Mouse (Mus musculus) liver, adult 2 months (tissue): ENCODE measurements around the gene Ms4a18. TPM values are rescaled to one million over a fixed set of nuclear protein-coding genes. Genes with fewer than 3 reads are reported as not detected.

Source experiments
- DNase-seq: peaks from one replicate; pipeline ENCODE4 v3.0.0-alpha.2; 2011; ENCODE audit warnings: low read depth, low spot score; ENCODE audit errors: extremely low read depth
- H3K27ac ChIP-seq: fragments of 200-500 bp; replicated peaks from 2 replicates; pipeline ENCODE4 v1.5.1; 2012; ENCODE audit warnings: low read depth, mild to moderate bottlenecking, control low read depth, inconsistent platforms, low read length; ENCODE audit not compliant: insufficient read depth
- H3K27me3 ChIP-seq: fragments of 200-500 bp; 2 replicates; pipeline ENCODE4 v1.6.1; 2012; ENCODE audit warnings: mild to moderate bottlenecking, moderate library complexity, low read length, inconsistent platforms; ENCODE audit not compliant: control insufficient read depth, insufficient read depth
- H3K36me3 ChIP-seq: fragments of 200-500 bp; 2 replicates; pipeline ENCODE4 v1.6.1; 2012; ENCODE audit warnings: low read length, inconsistent platforms; ENCODE audit not compliant: control insufficient read depth, insufficient read depth
- H3K4me1 ChIP-seq: fragments of 200-500 bp; 2 replicates; pipeline ENCODE4 v1.6.1; 2011; ENCODE audit warnings: low read length; ENCODE audit not compliant: control insufficient read depth, insufficient read depth
- H3K4me3 ChIP-seq: fragments of 200-500 bp; 2 replicates; pipeline ENCODE4 v1.5.1; 2011; ENCODE audit warnings: low read depth, mild to moderate bottlenecking, control low read depth, low read length, moderate library complexity; ENCODE audit not compliant: insufficient read depth
- H3K79me2 ChIP-seq: fragments of 200-500 bp; 2 replicates; pipeline ENCODE4 v1.6.1; 2012; ENCODE audit warnings: inconsistent platforms, mild to moderate bottlenecking, low read length, moderate library complexity; ENCODE audit not compliant: control insufficient read depth, insufficient read depth
- H3K9ac ChIP-seq: fragments of 200-500 bp; 2 replicates; pipeline ENCODE4 v1.6.1; 2012; ENCODE audit warnings: low read depth, mild to moderate bottlenecking, control low read depth, inconsistent platforms, low read length
- CTCF ChIP-seq: fragments of 200-500 bp; IDR thresholded peaks from 2 replicates; pipeline ENCODE4 v1.5.1; 2011; ENCODE audit warnings: low read depth, low read length, control low read depth
- POLR2A ChIP-seq: fragments of 200-500 bp; IDR thresholded peaks from 2 replicates; pipeline ENCODE4 v1.6.1; 2011; ENCODE audit warnings: low read length, control low read depth; ENCODE audit not compliant: insufficient read depth; ENCODE audit errors: extremely low read depth
- WGBS: fragments of 180-500 bp; shearing (Covaris S2); methylation state at CpG from one replicate; pipeline ENCODE4 v1.1.7; 2018; 5-methylcytosine and 5-hydroxymethylcytosine counted together
- polyA plus RNA-seq: library from polyadenylated mRNA; depleted of rRNA; stranded (reverse); fragments of >200 nt; gene quantifications from 2 replicates; pipeline ENCODE4 v1.2.3, GENCODE M21; 2012
- total RNA-seq: library from RNA; depleted of rRNA; stranded (reverse); fragments of >200 nt; gene quantifications from 2 replicates; pipeline ENCODE4 v1.2.3, GENCODE M21; 2014

Ms4a18 gene
- total and polyA plus RNA-seq, 2 experiments: not detected

- 59% methylated on average over 4 of the region's 4 CpGs for WGBS
- TF ChIP-seq CTCF (no peak), POLR2A (no peak)
- Histone ChIP-seq H3K36me3 (no peaks in the 10 kb centered on the region), H3K4me1 (no peaks in the 10 kb centered on the region), H3K79me2 (no peaks in the 10 kb centered on the region), H3K27ac (no peak within 1 kb of the TSS), H3K9ac (no peak within 1 kb of the TSS), H3K27me3 (no peaks in the 10 kb centered on the region), H3K4me3 (no peak within 1 kb of the TSS)
- no peak for DNase-seq
Measured at GRCm38 (mm10) chr19:10974238-10974865, 43.5 kb downstream of the Ms4a18 start, which contains the start of gene Ms4a10. Ms4a10 (minus strand) TSS chr19:10974670.

- no peak overlapping the region for H3K27ac ChIP-seq
- H3K4me1 ChIP-seq: no peaks in the 10 kb centered on the region
- WGBS: 95% methylated on average over 2 of the region's 2 CpGs
- H3K27me3 ChIP-seq: no peaks in the 10 kb centered on the region
- no peak for TF ChIP-seq CTCF
- TF ChIP-seq POLR2A: no peak
- no peak overlapping the region for H3K4me3 ChIP-seq
- no peaks in the 10 kb centered on the region for H3K79me2 ChIP-seq
- H3K9ac ChIP-seq: no peak overlapping the region
- no peak for DNase-seq
- no peaks in the 10 kb centered on the region for H3K36me3 ChIP-seq
Measured at GRCm38 (mm10) chr19:10973187-10973586, 44.6 kb downstream of the Ms4a18 start.

- no peak overlapping the region for H3K27ac ChIP-seq
- 92% methylated on average over 3 of the region's 3 CpGs for WGBS
- no peak for TF ChIP-seq POLR2A
- TF ChIP-seq CTCF: no peak
- H3K4me1 ChIP-seq: no peaks in the 10 kb centered on the region
- no peak overlapping the region for H3K9ac ChIP-seq
- no peaks in the 10 kb centered on the region for H3K36me3 ChIP-seq
- no peaks in the 10 kb centered on the region for H3K79me2 ChIP-seq
- no peak overlapping the region for H3K4me3 ChIP-seq
- DNase-seq: no peak
- H3K27me3 ChIP-seq: no peaks in the 10 kb centered on the region
Measured at GRCm38 (mm10) chr19:10972660-10973059, 45.2 kb downstream of the Ms4a18 start.

GRCm38 (mm10) chr19:10970457-10970856 lies 47.4 kb downstream of the Ms4a18 start:
- WGBS: 65% methylated on average over 3 of the region's 3 CpGs
- H3K27me3 ChIP-seq: no peaks in the 10 kb centered on the region
- H3K9ac ChIP-seq: no peak overlapping the region
- 0 out of 2 replicates have a peak overlapping the region, but pooled peaks have one; percentile 26 for H3K27ac ChIP-seq
- no peak overlapping the region for H3K4me3 ChIP-seq
- H3K4me1 ChIP-seq: no peaks in the 10 kb centered on the region
- no peaks in the 10 kb centered on the region for H3K79me2 ChIP-seq
- TF ChIP-seq POLR2A (no peak), CTCF (no peak)
- H3K36me3 ChIP-seq: no peaks in the 10 kb centered on the region
- DNase-seq: peak; percentile 23

- 58% methylated on average over 7 of the region's 7 CpGs for WGBS
- no peak overlapping the region for H3K4me3 ChIP-seq
- H3K79me2 ChIP-seq: no peaks in the 10 kb centered on the region
- TF ChIP-seq POLR2A (no peak), CTCF (no peak)
- no peaks in the 10 kb centered on the region for H3K4me1 ChIP-seq
- no peak overlapping the region for H3K27ac ChIP-seq
- H3K27me3 ChIP-seq: no peaks in the 10 kb centered on the region
- H3K36me3 ChIP-seq: no peaks in the 10 kb centered on the region
- DNase-seq: peak; percentile 19
- no peak overlapping the region for H3K9ac ChIP-seq
Measured at GRCm38 (mm10) chr19:10968578-10968977, 49.3 kb downstream of the Ms4a18 start.

- DNase-seq: no peak
- TF ChIP-seq CTCF (no peak), POLR2A (no peak)
- no peaks in the 10 kb centered on the region for H3K79me2 ChIP-seq
- no peaks in the 10 kb centered on the region for H3K27me3 ChIP-seq
- no peak overlapping the region for H3K27ac ChIP-seq
- 81% methylated on average over 7 of the region's 7 CpGs for WGBS
- no peak overlapping the region for H3K4me3 ChIP-seq
- H3K4me1 ChIP-seq: no peaks in the 10 kb centered on the region
- no peak overlapping the region for H3K9ac ChIP-seq
- H3K36me3 ChIP-seq: no peaks in the 10 kb centered on the region
Measured at GRCm38 (mm10) chr19:10965721-10966120, 52.1 kb downstream of the Ms4a18 start.
